Mouse (Mus musculus) heart, postnatal 0 days (tissue): ENCODE data around the gene Gm10638. TPM values are rescaled to one million over a fixed set of nuclear protein-coding genes. Genes with fewer than 3 reads are reported as not detected.
A peak's percentile ranks its signal among the peaks of the same experiment; 100 is the strongest.

Experiments used
- ATAC-seq: fragments of 200-750 bp; cut with Nextera tagmentation; 2 replicates; pipeline ENCODE4 v1.8.0; 2017; ENCODE audit warnings: low read depth, moderate number of reproducible peaks, moderate library complexity; ENCODE audit not compliant: insufficient read depth
- DNase-seq: peaks from one replicate; pipeline ENCODE4 v3.0.0-alpha.2; 2016; ENCODE audit warnings: low spot score
- H3K27ac ChIP-seq: fragments of 300-500 bp; sonication (generic); 2 replicates; pipeline ENCODE4 v1.5.1; 2014; ENCODE audit warnings: low read depth, mild to moderate bottlenecking
- H3K27me3 ChIP-seq: fragments of 300-500 bp; sonication (generic); 2 replicates; pipeline ENCODE4 v1.6.1; 2014; ENCODE audit warnings: low read length, mixed read lengths; ENCODE audit not compliant: control insufficient read depth, insufficient read depth
- H3K36me3 ChIP-seq: fragments of 300-500 bp; sonication (generic); replicated peaks from 2 replicates; pipeline ENCODE4 v1.6.1; 2014; ENCODE audit warnings: low read length, mixed read lengths; ENCODE audit not compliant: control insufficient read depth, insufficient read depth
- H3K4me1 ChIP-seq: fragments of 300-500 bp; sonication (generic); 2 replicates; pipeline ENCODE4 v1.6.1; 2014; ENCODE audit warnings: antibody characterized with exemption; ENCODE audit not compliant: control insufficient read depth, insufficient read depth
- H3K4me2 ChIP-seq: fragments of 300-500 bp; sonication (generic); 2 replicates; pipeline ENCODE4 v1.6.1; 2014; ENCODE audit warnings: low read depth, mild to moderate bottlenecking, low read length, moderate library complexity
- H3K4me3 ChIP-seq: fragments of 300-500 bp; sonication (generic); 2 replicates; pipeline ENCODE4 v1.5.1; 2014; ENCODE audit warnings: low read depth, low read length
- H3K9ac ChIP-seq: fragments of 300-500 bp; sonication (generic); replicated peaks from 2 replicates; pipeline ENCODE4 v1.6.1; 2014; ENCODE audit warnings: low read depth, low read length, mixed read lengths
- H3K9me3 ChIP-seq: fragments of 300-500 bp; sonication (generic); replicated peaks from 2 replicates; pipeline ENCODE4 v1.6.1; 2016; ENCODE audit warnings: low read length; ENCODE audit not compliant: control insufficient read depth
- CTCF ChIP-seq: IDR thresholded peaks from 2 replicates; pipeline ENCODE4 v1.5.1; 2016; ENCODE audit warnings: antibody characterized with exemption, control low read depth, low read depth
- EP300 ChIP-seq: IDR thresholded peaks from 2 replicates; pipeline ENCODE4 v1.6.1; 2016; ENCODE audit warnings: antibody characterized with exemption, low read depth
- WGBS: fragments of 180-500 bp; shearing (Covaris S2); extraction: QIAGEN DNeasy Blood & Tissue Kit; methylation state at CpG from one replicate; pipeline ENCODE4 v1.1.7; 2014; 5-methylcytosine and 5-hydroxymethylcytosine counted together
- polyA plus RNA-seq: library from polyadenylated mRNA; unstranded; fragments of >200 nt; fragmentation: Nextera tagmentation; extraction: Ambion mirVana; gene quantifications from 2 replicates; pipeline ENCODE4 v1.2.1, GENCODE M21; 2015
- total RNA-seq: library from RNA; depleted of rRNA; stranded (reverse); fragments of >200 nt; gene quantifications from 2 replicates; pipeline ENCODE4 v1.2.3, GENCODE M21; 2014; ENCODE audit warnings: low replicate concordance

Gene Gm10638
- total and polyA plus RNA-seq, 2 experiments from 2014 or later, result 4.6 TPM; not detected in 1

DNA sequence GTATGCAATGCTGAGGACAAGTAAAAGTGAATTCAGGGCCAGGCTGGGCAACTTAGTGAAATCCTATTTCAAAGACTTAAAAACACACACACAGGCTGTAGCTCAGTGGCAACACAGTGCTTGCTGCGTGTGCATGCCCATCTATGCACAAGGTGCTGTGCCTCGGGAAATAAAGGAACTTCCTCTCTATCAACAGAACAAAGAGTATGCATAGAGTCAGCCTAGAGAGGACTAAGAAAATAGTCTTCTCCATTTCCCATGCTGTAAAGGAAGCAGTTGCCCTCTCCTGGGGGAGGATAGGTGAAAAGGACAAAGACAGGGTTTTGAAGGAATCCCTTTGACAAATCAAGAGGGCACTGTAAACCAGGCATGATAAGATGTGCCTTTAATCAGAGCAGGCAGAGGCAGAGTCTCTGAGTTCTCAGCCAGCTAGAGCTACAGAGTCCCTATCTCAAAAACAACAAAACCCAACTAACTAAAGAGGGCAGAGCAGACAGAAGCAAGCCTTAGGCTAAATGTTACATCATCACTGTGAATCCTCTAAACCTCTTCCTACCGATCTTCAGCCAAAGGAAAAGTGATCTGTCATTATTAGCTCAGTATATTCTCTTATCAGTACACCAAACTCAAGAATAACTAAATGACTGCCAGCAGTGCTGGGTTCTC is 9.9 kb upstream of the Gm10638 start:
- H3K9ac ChIP-seq, result no peak overlapping the region
- no peaks in the 10 kb centered on the region for H3K36me3 ChIP-seq
- no peaks in the 10 kb centered on the region for H3K27me3 ChIP-seq
- H3K27ac ChIP-seq, result peak overlapping the region; percentile 2; the same call in 1 of the 2 replicates
- no peak overlapping the region for H3K4me3 ChIP-seq
- ATAC-seq, result no peak
- peaks cover 39% of the 10 kb centered on the region for H3K4me1 ChIP-seq
- no peak overlapping the region; the same call in 1 of the 2 replicates for H3K4me2 ChIP-seq
- no peaks in the 10 kb centered on the region for H3K9me3 ChIP-seq
- DNase-seq, result no peak
- 16% methylated on average over 3 of the region's 3 CpGs for WGBS
- TF ChIP-seq EP300 (no peak), CTCF (no peak)

GRCm38 (mm10) chr8:86740899-86741298 is 4.6 kb upstream of the Gm10638 start:
- Histone ChIP-seq H3K4me1 (peaks cover 47% of the 10 kb centered on the region), H3K27ac (no peak overlapping the region), H3K4me3 (no peak overlapping the region), H3K27me3 (no peaks in the 10 kb centered on the region), H3K9me3 (no peaks in the 10 kb centered on the region), H3K36me3 (no peaks in the 10 kb centered on the region), H3K9ac (no peak overlapping the region), H3K4me2 (no peak overlapping the region)
- no peak for TF ChIP-seq EP300
- TF ChIP-seq CTCF, result no peak
- DNase-seq (no peak), ATAC-seq (no peak)

- DNase-seq (no peak), ATAC-seq (no peak)
- TF ChIP-seq EP300, result no peak
- no peak for TF ChIP-seq CTCF
- no peak overlapping the region for H3K4me3 ChIP-seq
- no peak overlapping the region for H3K9ac ChIP-seq
- no peaks in the 10 kb centered on the region for H3K36me3 ChIP-seq
- H3K4me1 ChIP-seq, result peaks cover 46% of the 10 kb centered on the region
- no peak overlapping the region for H3K4me2 ChIP-seq
- H3K27me3 ChIP-seq, result no peaks in the 10 kb centered on the region
- H3K9me3 ChIP-seq, result no peaks in the 10 kb centered on the region
- H3K27ac ChIP-seq, result no peak overlapping the region
Measured at GRCm38 (mm10) chr8:86741627-86742026, 3.9 kb upstream of the Gm10638 start.

GRCm38 (mm10) chr8:86742605-86743345 is 2.7 kb upstream of the Gm10638 start:
- H3K9ac ChIP-seq, result no peak overlapping the region
- 57% methylated on average over 7 of the region's 7 CpGs for WGBS
- no peak for TF ChIP-seq CTCF
- TF ChIP-seq EP300, result no peak
- ATAC-seq (no peak), DNase-seq (no peak)
- no peaks in the 10 kb centered on the region for H3K36me3 ChIP-seq
- peak overlapping the region; percentile 16; the same call in 1 of the 2 replicates for H3K4me2 ChIP-seq
- H3K9me3 ChIP-seq, result no peaks in the 10 kb centered on the region
- H3K27me3 ChIP-seq, result no peaks in the 10 kb centered on the region
- peaks cover 49% of the 10 kb centered on the region for H3K4me1 ChIP-seq
- peak overlapping the region; percentile 38 for H3K27ac ChIP-seq
- no peak overlapping the region for H3K4me3 ChIP-seq

GRCm38 (mm10) chr8:86744313-86745220 is 932 bp upstream of the Gm10638 start:
- Histone ChIP-seq H3K9me3 (no peaks in the 10 kb centered on the region), H3K27me3 (no peaks in the 10 kb centered on the region), H3K4me3 (peak overlapping the region; percentile 86), H3K27ac (peak overlapping the region; percentile 95), H3K4me1 (peaks cover 45% of the 10 kb centered on the region), H3K36me3 (no peaks in the 10 kb centered on the region), H3K9ac (peak overlapping the region; percentile 97), H3K4me2 (peak overlapping the region; percentile 77)
- no peak for TF ChIP-seq EP300
- no peak for TF ChIP-seq CTCF
- no peak for ATAC-seq
- no peak for DNase-seq
- 8% methylated on average over 18 of the region's 18 CpGs for WGBS
